Mouse (Mus musculus) liver, embryonic 11.5 days (tissue): Measurements from ENCODE around the gene Gtdc1. TPM values are rescaled to one million over a fixed set of nuclear protein-coding genes. Genes with fewer than 3 reads are reported as not detected.
"Not testable (repeated sequence)": the region's sequence is repeated elsewhere in the genome, so short reads cannot be mapped to it uniquely, and the experiment has no call there.

Experiments used
- ATAC-seq: fragments of 200-750 bp; cut with Nextera tagmentation; replicated peaks from 2 replicates; pipeline ENCODE4 v1.8.0; 2017; ENCODE audit warnings: moderate number of reproducible peaks, mild to moderate bottlenecking, moderate TSS enrichment, moderate library complexity; ENCODE audit not compliant: low FRiP score
- DNase-seq: peaks from one replicate; pipeline ENCODE4 v3.0.0-alpha.2; 2017; ENCODE audit warnings: low spot score
- H3K27ac ChIP-seq: fragments of 300-500 bp; sonication (generic); 2 replicates; pipeline ENCODE4 v1.5.1; 2014; ENCODE audit warnings: mild to moderate bottlenecking, low read depth, low read length, control low read depth
- H3K27me3 ChIP-seq: fragments of 300-500 bp; sonication (generic); replicated peaks from 2 replicates; pipeline ENCODE4 v1.6.1; 2014; ENCODE audit warnings: low read length, mixed read lengths; ENCODE audit not compliant: control insufficient read depth, insufficient read depth
- H3K36me3 ChIP-seq: fragments of 300-500 bp; sonication (generic); 2 replicates; pipeline ENCODE4 v1.6.1; 2014; ENCODE audit warnings: mild to moderate bottlenecking, low read length, moderate library complexity, mixed read lengths; ENCODE audit not compliant: control insufficient read depth, insufficient read depth
- H3K4me1 ChIP-seq: fragments of 300-500 bp; sonication (generic); replicated peaks from 2 replicates; pipeline ENCODE4 v1.6.1; 2014; ENCODE audit warnings: low read length, mixed read lengths; ENCODE audit not compliant: control insufficient read depth, insufficient read depth
- H3K4me2 ChIP-seq: fragments of 300-500 bp; sonication (generic); 2 replicates; pipeline ENCODE4 v1.6.1; 2014; ENCODE audit warnings: mild to moderate bottlenecking, control low read depth, moderate library complexity
- H3K4me3 ChIP-seq: fragments of 300-500 bp; sonication (generic); 2 replicates; pipeline ENCODE4 v1.5.1; 2014; ENCODE audit warnings: low read depth, low read length, control low read depth
- H3K9ac ChIP-seq: fragments of 300-500 bp; sonication (generic); 2 replicates; pipeline ENCODE4 v1.6.1; 2014; ENCODE audit warnings: low read depth, low read length, control low read depth
- H3K9me3 ChIP-seq: fragments of 300-500 bp; sonication (generic); 2 replicates; pipeline ENCODE4 v1.6.1; 2016; ENCODE audit warnings: low read length, inconsistent platforms, mixed read lengths; ENCODE audit not compliant: control insufficient read depth
- WGBS: fragments of 180-500 bp; shearing (Covaris S2); extraction: QIAGEN DNeasy Blood & Tissue Kit; methylation state at CpG from one replicate; pipeline ENCODE4 v1.1.7; 2014; 5-methylcytosine and 5-hydroxymethylcytosine counted together
- polyA plus RNA-seq: library from polyadenylated mRNA; unstranded; fragments of >200 nt; fragmentation: Nextera tagmentation; extraction: Ambion mirVana; gene quantifications from 2 replicates; pipeline ENCODE4 v1.2.1, GENCODE M21; 2014

Gtdc1 gene
- polyA plus RNA-seq, 1 experiment from 2014 or later = 8.5 TPM

DNA sequence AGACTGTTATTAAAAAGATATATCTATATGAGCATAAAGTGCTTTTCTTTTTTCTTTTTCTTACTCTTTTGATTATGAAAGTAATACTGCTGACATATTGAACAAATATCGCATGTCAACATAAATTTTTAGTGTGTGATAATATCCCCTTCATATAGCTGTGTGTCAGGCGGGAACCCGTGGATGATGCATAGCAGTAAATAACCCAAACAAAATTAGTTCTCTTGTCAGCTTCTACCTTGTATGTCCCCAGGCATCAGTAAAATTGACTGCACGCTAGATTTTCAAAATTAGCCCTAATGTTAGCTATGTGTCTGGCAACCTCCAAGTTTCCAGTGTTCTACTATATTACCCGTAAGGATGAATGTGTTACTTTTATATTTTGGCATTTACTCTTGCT, 294.4 kb downstream of the Gtdc1 start:
- Histone ChIP-seq H3K4me1 (no peaks in the 10 kb centered on the region), H3K36me3 (no peaks in the 10 kb centered on the region), H3K9ac (no peak overlapping the region), H3K4me2 (no peak overlapping the region), H3K4me3 (no peak overlapping the region), H3K9me3 (no peaks in the 10 kb centered on the region), H3K27me3 (no peaks in the 10 kb centered on the region), H3K27ac (no peak overlapping the region)
- no peak for ATAC-seq
- no peak for DNase-seq
- 90% methylated on average over 5 of the region's 5 CpGs for WGBS

DNA sequence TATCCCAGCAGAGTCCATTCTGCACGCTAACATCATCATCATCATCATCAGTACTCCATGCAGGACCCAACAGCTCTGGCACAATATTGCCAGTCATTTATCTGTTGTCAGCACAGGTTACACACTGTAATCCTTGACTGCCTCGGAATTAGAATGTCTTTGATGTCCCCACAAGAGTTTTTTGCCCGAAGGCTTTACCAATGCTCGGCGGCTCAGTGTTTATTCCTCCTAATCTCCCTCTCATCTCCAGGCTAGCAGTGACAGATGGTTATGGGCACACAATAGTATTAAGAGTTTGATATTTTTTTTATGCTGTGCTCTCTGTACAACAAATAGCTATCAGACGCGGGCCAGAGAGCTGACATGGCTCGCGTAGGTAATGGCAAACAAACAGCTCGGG, 294.9 kb downstream of the Gtdc1 start:
- Histone ChIP-seq H3K9me3 (no peaks in the 10 kb centered on the region), H3K36me3 (no peaks in the 10 kb centered on the region), H3K4me2 (no peak overlapping the region), H3K27me3 (no peaks in the 10 kb centered on the region), H3K27ac (no peak overlapping the region), H3K4me3 (no peak overlapping the region), H3K9ac (no peak overlapping the region), H3K4me1 (no peaks in the 10 kb centered on the region)
- ATAC-seq = no peak
- DNase-seq = no peak
- 73% methylated on average over 10 of the region's 10 CpGs for WGBS

DNA sequence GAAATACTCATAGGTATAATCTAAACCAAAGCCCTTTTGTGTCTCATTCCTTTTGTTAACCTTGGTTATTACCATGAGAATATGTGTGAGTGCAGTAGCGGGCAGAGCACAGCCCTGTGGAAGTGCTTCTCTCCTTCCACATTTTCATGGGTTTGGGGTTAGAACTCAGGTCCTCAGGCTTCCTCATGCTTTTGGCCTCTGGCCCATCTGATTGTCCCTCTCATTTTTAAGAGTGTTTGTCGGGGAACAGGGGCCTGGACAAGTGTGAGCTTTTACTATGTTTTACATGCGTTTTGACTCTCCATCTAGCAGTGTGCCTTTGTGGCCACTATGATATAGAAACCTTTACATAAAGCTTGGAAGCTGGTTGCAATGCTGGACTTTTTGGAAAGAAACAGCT, 296.4 kb downstream of the Gtdc1 start:
- ATAC-seq (no peak), DNase-seq (no peak)
- H3K9me3 ChIP-seq = no peaks in the 10 kb centered on the region
- 82% methylated on average over 3 of the region's 3 CpGs for WGBS
- no peaks in the 10 kb centered on the region for H3K4me1 ChIP-seq
- no peak overlapping the region for H3K27ac ChIP-seq
- H3K27me3 ChIP-seq = no peaks in the 10 kb centered on the region
- no peak overlapping the region for H3K4me3 ChIP-seq
- no peak overlapping the region for H3K4me2 ChIP-seq
- no peaks in the 10 kb centered on the region for H3K36me3 ChIP-seq
- H3K9ac ChIP-seq = no peak overlapping the region

DNA sequence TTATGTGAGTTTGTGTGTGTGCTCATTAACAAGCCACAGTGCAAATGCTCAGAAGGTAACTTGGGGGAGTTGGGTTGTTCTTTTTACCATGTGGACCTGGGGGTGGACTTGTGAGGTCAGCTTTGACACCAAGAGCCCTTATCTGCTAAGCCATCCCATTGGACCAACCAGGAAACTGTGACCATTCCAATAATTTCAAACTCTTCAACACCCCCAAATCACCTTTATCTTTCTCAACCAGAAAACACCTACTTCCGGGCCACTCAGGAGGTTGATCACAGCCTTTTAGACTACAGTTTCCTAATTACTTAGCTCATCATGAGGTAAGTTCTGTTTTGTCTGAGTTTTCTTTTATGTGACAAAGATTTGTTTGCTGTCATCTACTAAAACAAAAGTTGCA, 298.7 kb downstream of the Gtdc1 start:
- Histone ChIP-seq H3K27me3 (no peaks in the 10 kb centered on the region), H3K27ac (no peak overlapping the region), H3K4me2 (no peak overlapping the region), H3K9me3 (no peaks in the 10 kb centered on the region), H3K36me3 (no peaks in the 10 kb centered on the region), H3K4me3 (no peak overlapping the region), H3K4me1 (no peaks in the 10 kb centered on the region), H3K9ac (no peak overlapping the region)
- DNase-seq = no peak
- no peak for ATAC-seq
- WGBS = 41% methylated on average over 1 of the region's 1 CpGs

DNA sequence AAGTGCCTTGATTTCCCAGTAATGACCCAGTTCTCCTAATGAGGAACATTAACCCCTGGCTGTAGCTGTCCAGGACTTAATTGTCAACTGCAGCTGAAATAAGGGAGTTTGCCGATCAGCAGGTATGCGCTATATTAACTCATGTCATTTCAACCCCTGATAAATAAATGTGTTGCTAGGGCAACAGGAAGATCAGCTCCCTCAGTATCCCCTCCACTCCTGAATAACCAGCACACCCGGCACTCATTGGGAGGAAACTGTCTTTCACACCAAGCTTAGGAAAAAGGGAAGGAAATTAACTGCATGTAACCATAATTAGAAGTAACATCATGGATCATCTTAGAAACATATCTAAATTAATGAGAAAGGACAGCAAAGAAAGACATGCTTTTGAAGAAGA, 302.3 kb downstream of the Gtdc1 start:
- no peak for ATAC-seq
- WGBS = 82% methylated on average over 3 of the region's 3 CpGs
- Histone ChIP-seq H3K27ac (no peak overlapping the region), H3K9ac (no peak overlapping the region), H3K4me3 (no peak overlapping the region), H3K4me2 (no peak overlapping the region), H3K36me3 (no peaks in the 10 kb centered on the region), H3K27me3 (no peaks in the 10 kb centered on the region), H3K4me1 (no peaks in the 10 kb centered on the region), H3K9me3 (no peaks in the 10 kb centered on the region)
- DNase-seq = no peak

DNA sequence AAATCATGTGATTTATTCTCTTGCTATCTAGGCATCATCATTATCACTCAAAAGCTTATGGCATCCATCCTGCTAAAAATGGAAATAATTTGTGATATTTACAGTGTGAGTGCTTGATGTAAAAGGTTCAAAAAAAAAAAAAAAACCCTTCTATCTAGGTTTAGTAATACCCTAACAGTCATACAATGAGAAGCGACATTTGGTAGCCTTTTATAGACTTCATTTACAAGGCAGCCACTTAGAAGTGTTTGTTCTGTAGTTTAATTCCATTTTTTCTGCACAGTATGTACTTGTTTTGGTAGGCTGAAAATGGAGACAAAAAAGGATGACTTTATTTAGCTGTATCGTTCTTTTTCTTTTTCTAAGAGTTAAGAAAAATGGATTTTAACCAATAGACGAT, 305.0 kb downstream of the Gtdc1 start:
- Histone ChIP-seq H3K36me3 (no peaks in the 10 kb centered on the region), H3K4me1 (no peaks in the 10 kb centered on the region), H3K4me2 (no peak overlapping the region), H3K9me3 (no peaks in the 10 kb centered on the region), H3K9ac (no peak overlapping the region), H3K4me3 (no peak overlapping the region), H3K27ac (no peak overlapping the region), H3K27me3 (no peaks in the 10 kb centered on the region)
- DNase-seq (no peak), ATAC-seq (no peak)
- WGBS = 87% methylated on average over 3 of the region's 3 CpGs

DNA sequence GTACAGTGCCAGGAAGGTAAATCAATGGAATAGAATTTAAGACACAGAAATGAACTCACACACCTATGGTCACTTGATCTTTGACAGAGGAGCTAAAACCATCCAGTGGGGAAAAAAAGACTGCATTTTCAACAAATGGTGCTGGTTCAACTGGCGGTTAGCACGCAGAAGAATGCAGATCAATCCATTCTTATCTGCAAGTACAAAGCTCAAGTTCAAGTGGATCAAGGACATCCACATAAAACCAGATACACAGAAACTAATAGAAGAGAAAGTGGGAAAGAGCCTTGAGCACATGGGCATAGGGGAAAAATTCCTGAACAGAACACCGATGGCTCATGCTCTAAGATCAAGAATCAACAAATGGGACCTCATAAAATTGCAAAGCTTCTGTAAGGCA, 327.8 kb downstream of the Gtdc1 start:
- H3K36me3 ChIP-seq, DNase-seq, H3K4me3 ChIP-seq, H3K9ac ChIP-seq, ATAC-seq, H3K4me2 ChIP-seq, H3K27ac ChIP-seq, H3K9me3 ChIP-seq, H3K27me3 ChIP-seq, H3K4me1 ChIP-seq: not testable (repeated sequence)
- 75% methylated on average over 3 of the region's 3 CpGs for WGBS

DNA sequence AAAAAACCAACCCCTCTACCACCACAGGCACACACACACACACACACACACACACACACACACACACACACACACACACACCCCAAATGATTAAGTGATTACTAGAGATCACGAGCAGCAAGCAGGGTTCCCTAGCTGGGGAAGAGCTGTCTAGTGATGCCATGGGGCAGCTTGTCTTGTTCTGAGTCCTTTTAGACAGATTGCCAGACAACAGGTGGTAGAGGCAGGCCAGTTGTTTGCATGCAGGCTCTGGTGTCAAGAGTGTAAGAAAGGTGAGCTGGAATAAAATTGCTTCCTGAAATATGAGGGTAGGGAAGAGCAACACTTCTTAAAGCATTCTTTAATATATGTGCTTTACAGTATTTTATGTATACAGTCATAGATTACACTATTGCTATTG, 333.2 kb downstream of the Gtdc1 start:
- no peaks in the 10 kb centered on the region for H3K4me1 ChIP-seq
- H3K4me2 ChIP-seq = no peak overlapping the region
- DNase-seq (no peak), ATAC-seq (no peak)
- H3K4me3 ChIP-seq = no peak overlapping the region
- H3K9ac ChIP-seq = no peak overlapping the region
- H3K9me3 ChIP-seq = no peaks in the 10 kb centered on the region
- no peak overlapping the region for H3K27ac ChIP-seq
- H3K36me3 ChIP-seq = no peaks in the 10 kb centered on the region
- WGBS = 68% methylated on average over 1 of the region's 1 CpGs
- no peaks in the 10 kb centered on the region for H3K27me3 ChIP-seq

DNA sequence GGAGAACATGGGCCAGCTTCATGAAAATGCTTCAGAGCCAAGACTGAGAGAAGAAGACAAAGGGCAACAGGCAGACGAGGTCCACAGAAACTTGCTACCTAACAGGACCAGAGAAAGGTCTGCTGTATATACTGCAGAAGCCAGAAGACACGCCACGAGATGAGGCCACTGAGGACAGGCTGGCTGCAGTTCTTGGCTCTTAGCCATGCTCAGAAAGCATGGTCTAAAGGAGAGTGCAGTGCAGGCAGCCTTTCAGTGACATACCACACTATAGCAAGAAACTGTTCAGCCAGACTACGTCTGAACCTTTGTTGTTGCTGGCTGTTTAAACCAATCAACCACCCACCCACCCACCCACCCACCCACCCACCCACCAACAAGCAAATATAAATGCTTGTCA, 336.6 kb downstream of the Gtdc1 start:
- no peaks in the 10 kb centered on the region for H3K9me3 ChIP-seq
- H3K9ac ChIP-seq = no peak overlapping the region
- H3K36me3 ChIP-seq = no peaks in the 10 kb centered on the region
- H3K27ac ChIP-seq = no peak overlapping the region
- 78% methylated on average over 4 of the region's 4 CpGs for WGBS
- DNase-seq (no peak), ATAC-seq (no peak)
- no peak overlapping the region for H3K4me3 ChIP-seq
- no peaks in the 10 kb centered on the region for H3K4me1 ChIP-seq
- no peak overlapping the region for H3K4me2 ChIP-seq
- H3K27me3 ChIP-seq = no peaks in the 10 kb centered on the region
